Mouse (Mus musculus): ENCODE data around the gene Slc12a9. TPM values are rescaled to one million over a fixed set of nuclear protein-coding genes. Genes with fewer than 3 reads are reported as not detected.
A peak's percentile ranks its signal among the peaks of the same experiment; 100 is the strongest.

Slc12a9 gene
- total RNA-seq, 2 experiments from 2014 or later, result 0.43 to 1.9 TPM

GRCm38 (mm10) chr5:137314193-137315083 is 19.0 kb downstream of the Slc12a9 start, which contains the start of gene Trip6:
Gene Trip6, minus strand, starts transcription at chr5:137314404.
- ATAC-seq (replicated peaks; ENCODE audit: low FRiP score, poor library complexity, severe bottlenecking), result peak; percentile 32; the same call in 1 of the 2 replicates

DNA sequence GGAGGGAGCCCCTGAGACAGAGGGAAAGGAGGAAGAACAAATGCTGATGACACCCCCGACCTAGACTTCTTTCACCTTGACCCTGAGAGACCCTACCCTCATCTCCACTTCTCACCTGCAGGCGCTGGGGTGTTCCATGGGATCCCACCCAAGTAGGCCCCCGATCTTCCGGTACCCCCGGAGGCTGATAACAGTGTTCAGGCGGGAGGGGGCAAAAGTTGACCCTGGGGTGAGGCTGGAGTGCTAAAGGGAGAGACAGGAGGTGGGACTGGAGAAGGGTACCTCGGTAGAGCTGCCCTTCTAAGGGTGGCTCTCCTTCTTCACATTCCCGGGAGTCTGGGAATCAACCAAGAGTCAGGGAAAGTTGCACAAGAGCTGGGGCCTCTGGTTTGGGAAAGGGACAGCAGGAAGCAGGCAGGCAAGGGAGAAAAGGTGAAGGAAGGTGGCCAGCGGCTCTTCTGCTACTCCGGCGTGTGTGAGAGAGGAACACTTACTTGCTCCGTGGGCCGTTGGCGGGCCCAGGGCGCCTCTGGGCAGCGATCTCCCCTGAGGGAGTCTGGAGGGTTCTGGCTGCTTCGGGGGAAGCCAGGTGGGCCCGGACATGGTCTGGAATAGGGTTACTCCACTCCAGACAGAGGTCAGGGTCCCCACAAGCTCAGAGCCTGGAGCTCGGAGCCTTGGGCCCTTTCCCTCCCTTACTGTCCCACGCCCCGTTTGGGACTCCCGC is 19.8 kb downstream of the Slc12a9 start:
- ATAC-seq (replicated peaks; ENCODE audit: low FRiP score, poor library complexity, severe bottlenecking), result 0 out of 2 replicates have a peak, but pooled peaks have one; percentile 6

DNA sequence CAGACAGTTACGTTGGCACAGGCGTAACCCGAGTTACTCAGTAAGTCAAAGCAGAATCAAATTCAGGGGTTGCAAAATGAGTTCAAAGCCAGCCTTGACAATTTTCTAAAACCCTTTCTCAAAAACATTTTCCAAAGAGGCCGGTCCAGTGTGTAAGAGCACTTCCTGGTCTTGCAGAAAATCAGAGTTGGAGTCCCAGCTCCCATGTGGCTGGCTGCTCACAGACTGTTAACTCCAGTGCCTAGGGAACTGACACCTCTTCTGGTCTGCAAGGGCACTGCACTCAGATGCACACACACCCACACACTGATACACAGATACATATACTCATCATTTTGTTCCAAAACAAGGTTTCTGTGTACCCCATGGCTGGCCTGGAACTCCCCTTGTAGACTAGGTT is 25.0 kb downstream of the Slc12a9 start:
- ATAC-seq (replicated peaks; ENCODE audit: low FRiP score, poor library complexity, severe bottlenecking), result no peak

DNA sequence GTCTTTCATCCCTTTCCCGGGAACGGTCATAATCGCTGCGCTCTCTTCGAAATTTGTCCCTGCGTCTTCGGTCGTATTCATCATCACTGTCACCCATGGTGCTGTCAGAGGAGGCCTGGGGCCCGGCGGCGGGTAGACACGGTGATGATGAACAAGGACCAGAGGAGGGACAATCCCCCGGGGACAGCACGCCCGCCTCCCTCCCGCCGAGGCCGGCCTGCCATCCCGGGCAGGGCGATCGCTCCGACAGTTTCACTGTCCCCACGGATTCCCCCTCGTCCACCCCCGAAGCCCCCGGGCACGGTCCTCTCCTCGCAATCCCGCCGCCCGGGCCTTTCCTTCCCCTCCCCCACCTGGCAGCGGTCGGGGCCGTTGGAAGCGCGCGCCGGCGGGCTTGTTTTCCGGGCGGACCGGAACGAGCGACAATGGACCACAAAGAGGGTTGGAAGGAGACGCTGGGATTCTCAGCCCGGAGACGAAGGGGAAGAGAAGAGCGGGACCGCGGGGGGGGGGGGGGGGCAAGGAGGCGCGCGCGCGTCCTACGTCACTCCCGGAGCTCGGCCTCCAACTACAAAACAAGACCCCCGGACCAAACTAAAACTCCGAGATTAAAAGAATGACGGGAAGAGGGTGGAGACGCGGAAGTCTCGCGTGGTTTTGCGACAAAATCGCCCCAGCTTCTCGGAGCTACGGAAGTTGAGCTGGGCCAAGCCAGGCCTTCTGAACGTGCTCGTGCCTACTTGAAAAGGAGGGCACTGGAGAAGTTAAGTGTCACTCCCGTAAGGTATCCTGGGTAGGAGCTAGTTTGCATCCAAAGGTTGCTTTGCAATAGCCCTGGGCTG is 26.1 kb downstream of the Slc12a9 start, which contains the start of gene Srrt:
Srrt (minus strand) TSS at position 604 of the 842 bp plus-strand sequence.
- ATAC-seq (replicated peaks; ENCODE audit: low FRiP score, poor library complexity, severe bottlenecking), result peak; percentile 89

DNA sequence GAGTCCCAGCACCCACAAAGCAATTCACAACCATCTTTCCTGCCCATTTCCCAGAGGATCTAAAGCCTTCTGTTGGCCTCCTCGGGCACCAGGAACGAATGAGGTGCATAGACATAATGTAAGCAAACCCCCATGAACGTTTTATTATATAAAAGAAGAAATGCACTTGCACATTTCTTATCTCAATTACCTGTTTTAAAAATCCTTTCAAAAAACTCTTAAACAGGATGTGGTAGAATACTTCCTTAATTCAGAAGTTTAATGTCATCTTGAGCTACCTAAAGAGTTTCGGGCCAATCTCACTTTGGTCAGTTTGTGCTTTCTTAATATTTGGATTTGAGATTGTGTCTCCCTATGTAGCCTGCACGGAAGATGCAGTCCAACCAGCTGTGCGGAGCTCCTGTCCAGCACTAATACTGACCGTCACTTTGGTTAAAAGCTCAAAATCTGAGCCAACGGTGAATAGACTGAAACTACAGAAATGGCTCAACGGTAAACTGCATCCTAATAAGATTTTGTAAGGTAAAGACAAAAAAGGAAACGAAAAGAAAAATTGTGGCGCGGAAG is 26.9 kb downstream of the Slc12a9 start:
- no peak for ATAC-seq (replicated peaks; ENCODE audit: low FRiP score, poor library complexity, severe bottlenecking)

DNA sequence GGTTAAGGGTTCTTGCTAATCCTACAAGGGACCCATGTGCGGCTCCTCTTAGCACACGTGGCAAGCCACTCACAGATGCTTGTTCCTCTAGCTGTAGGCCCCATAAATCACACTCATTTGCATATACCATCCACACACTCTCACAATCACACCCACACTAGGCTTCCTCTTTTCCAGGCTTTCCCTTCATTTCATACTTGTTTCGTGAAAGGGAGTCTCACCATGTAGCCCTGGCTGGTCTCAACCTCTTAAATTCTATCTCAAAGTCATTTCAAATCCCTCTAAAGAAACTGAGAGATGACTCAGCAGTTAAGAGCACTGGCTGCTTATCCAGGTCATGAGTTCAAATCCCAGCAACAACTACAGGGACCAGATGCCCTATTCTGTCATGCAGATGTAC is 27.6 kb downstream of the Slc12a9 start:
- ATAC-seq (replicated peaks; ENCODE audit: low FRiP score, poor library complexity, severe bottlenecking), result no peak

GRCm38 (mm10) chr5:137304816-137305215 is 28.6 kb downstream of the Slc12a9 start:
- no peak for ATAC-seq (replicated peaks; ENCODE audit: low FRiP score, poor library complexity, severe bottlenecking)

DNA sequence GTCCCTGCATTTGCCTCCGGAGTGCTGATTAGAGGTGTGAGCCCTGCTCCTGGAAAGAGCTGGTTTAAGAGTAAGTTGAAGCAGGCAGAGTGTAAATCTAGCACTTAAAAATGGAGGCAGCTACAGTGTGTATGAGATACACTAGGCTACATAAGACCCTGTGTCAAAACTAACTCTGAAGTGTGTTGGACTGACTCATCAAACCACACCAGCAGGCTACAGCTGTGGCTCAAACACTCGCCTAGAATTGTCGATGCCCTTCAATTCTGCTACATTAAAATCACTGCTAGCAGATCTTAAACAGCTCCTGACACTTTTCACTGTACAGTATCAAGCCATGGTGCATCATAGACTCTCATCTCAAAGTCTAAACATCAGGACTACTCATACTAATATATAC is 29.2 kb downstream of the Slc12a9 start:
- no peak for ATAC-seq (replicated peaks; ENCODE audit: low FRiP score, poor library complexity, severe bottlenecking)

- ATAC-seq (replicated peaks; ENCODE audit: low FRiP score, poor library complexity, severe bottlenecking), result no peak
These were observed 29.8 kb downstream of the Slc12a9 start for GRCm38 (mm10) chr5:137303609-137304008.

DNA sequence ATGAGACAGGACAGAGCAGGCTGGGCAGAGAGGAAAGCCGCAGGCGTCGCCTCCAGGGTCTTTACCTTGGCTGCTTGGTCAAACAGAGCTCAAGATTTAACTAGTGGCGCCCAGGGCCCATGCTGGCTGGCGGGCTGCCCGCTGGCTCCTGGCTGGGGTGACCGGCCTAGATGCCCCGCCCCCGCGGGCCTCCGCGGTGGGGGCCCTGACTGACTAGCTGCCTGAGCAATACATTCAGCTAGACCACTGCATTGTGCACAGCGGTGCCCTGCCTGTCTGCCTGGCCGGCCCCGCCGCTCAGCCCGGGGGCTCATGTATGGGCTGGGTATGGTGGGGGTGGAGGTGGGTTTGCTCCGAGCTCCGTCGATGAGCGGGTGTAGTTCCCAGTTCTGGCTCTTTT is 32.1 kb downstream of the Slc12a9 start:
- ATAC-seq (replicated peaks; ENCODE audit: low FRiP score, poor library complexity, severe bottlenecking), result no peak

- ATAC-seq (replicated peaks; ENCODE audit: low FRiP score, poor library complexity, severe bottlenecking), result no peak
These were observed 34.2 kb downstream of the Slc12a9 start for GRCm38 (mm10) chr5:137299240-137299639.

- ATAC-seq (replicated peaks; ENCODE audit: low FRiP score, poor library complexity, severe bottlenecking), result no peak
These were observed 36.3 kb downstream of the Slc12a9 start for GRCm38 (mm10) chr5:137297126-137297525.

- no peak for ATAC-seq (replicated peaks; ENCODE audit: low FRiP score, poor library complexity, severe bottlenecking)
These were observed 37.7 kb downstream of the Slc12a9 start for GRCm38 (mm10) chr5:137295712-137296111.

DNA sequence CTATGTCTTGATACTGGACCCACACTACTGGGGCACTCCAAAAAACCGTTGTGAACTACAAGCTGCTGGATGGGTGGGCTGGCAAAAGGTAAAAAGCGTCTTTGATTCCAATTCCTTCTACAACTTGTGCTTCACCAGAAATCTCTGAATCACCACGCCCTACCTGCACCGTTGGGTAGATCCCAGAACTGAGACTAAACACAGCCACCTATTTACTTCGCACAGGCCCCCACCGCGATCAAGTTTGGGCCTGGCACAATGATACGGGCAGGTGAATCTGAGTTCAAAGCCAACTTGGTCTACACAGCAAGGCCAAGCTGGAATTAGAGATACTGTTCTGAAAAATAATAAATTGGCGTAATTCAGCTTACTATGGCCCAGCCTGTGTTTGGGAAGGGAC is 38.1 kb downstream of the Slc12a9 start:
- no peak for ATAC-seq (replicated peaks; ENCODE audit: low FRiP score, poor library complexity, severe bottlenecking)

GRCm38 (mm10) chr5:137294744-137295093 is 38.7 kb downstream of the Slc12a9 start:
- ATAC-seq (replicated peaks; ENCODE audit: low FRiP score, poor library complexity, severe bottlenecking), result peak; percentile 3; the same call in 1 of the 2 replicates

DNA sequence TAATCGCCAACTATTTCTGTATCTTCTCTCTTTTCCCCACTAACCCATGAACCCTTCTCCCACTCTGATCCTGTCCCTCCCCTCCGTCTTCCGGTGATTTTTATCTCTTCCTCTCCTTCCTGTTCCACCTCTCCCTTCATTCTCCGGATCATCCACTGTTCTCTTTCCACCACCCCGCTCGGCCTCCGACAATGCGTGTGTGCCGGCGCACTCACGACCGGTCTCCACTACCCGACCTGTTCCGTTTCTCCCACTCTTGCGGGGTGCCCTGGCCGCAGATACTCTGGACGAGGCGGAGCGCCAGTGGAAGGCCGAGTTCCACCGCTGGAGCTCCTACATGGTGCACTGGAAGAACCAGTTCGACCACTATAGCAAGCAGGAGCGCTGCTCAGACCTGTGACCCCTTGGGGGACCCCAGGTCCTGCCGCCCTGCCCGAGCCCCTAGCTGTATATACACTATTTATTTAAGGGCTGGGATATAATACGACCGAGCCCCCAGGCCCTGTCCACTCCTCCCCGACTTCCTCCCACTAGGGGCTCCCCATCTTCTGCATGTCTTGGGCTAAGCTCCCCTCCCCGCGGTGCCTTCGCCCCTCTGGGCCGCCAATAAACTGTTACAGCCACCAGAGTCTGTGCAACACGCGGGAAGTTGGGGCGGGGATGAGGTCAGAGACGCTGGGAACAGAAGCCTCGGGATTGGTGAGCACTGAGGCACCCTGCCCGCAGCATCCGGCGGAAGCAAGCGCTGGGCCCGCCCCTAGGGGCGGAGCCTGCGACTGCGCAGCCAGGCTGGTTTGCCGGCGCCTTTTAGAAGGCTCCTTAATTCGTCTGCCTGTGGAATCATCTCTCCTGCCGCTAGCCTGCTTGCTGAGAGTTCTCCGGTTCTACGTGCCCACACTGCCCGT is 39.3 kb downstream of the Slc12a9 start, which contains the start of gene Ufsp1:
Ufsp1 (plus strand) TSS at position 791 of the 905 bp plus-strand sequence.
- peak; percentile 62 for ATAC-seq (replicated peaks; ENCODE audit: low FRiP score, poor library complexity, severe bottlenecking)

- peak; percentile 48 for ATAC-seq (replicated peaks; ENCODE audit: low FRiP score, poor library complexity, severe bottlenecking)
These were observed 40.1 kb downstream of the Slc12a9 start for GRCm38 (mm10) chr5:137293282-137293681.

- no peak for ATAC-seq (replicated peaks; ENCODE audit: low FRiP score, poor library complexity, severe bottlenecking)
These were observed 41.9 kb downstream of the Slc12a9 start for GRCm38 (mm10) chr5:137291381-137291926.

Measured in erythroblast, adult 5-6 weeks (primary cell).